Mouse (Mus musculus): Measurements from ENCODE around the gene Spink4. TPM values are rescaled to one million over a fixed set of nuclear protein-coding genes. Genes with fewer than 3 reads are reported as not detected.

Gene Spink4
- total and polyA plus RNA-seq, 3 experiments: 0.19 to 1.4 TPM; not detected in 1

- Histone ChIP-seq H3K4me3 (ENCODE audit: control insufficient read depth in 1 of 2, insufficient read depth in 1 of 2, low read depth in 2 of 2, low read length in 2 of 2) (no peak overlapping the region), H3K27ac (ENCODE audit: control insufficient read depth, low read depth, low read length) (no peak overlapping the region; the same call in 1 of the 2 replicates), H3K36me3 (ENCODE audit: control insufficient read depth in 1 of 2, insufficient read depth in 2 of 2, low read length in 2 of 2) (no peaks in the 10 kb centered on the region), H3K9me3 (replicated peaks; ENCODE audit: insufficient read depth, low read length) (no peaks in the 10 kb centered on the region), H3K27me3 (ENCODE audit: control insufficient read depth in 1 of 2, insufficient read depth in 2 of 2, low read length in 2 of 2) (no peaks in the 10 kb centered on the region), H3K9ac (ENCODE audit: control insufficient read depth, low read depth, low read length, poor library complexity, severe bottlenecking) (no peak overlapping the region), H3K79me2 (ENCODE audit: control insufficient read depth, insufficient read depth, low read length, poor library complexity) (no peaks in the 10 kb centered on the region), H3K4me1 (ENCODE audit: control insufficient read depth in 1 of 2, insufficient read depth in 2 of 2, low read length in 2 of 2) (no peaks in the 10 kb centered on the region; a peak in 1 of 4 replicates)
- DNase-seq (ENCODE audit: low read depth, low spot score): peak; percentile 54
- peak; percentile 15 to 49; a peak in 3 of 4 replicates for TF ChIP-seq EP300 (IDR thresholded peaks at IDR 0.05; ENCODE audit: low read depth in 1 of 2, low read length in 2 of 2)
- TF ChIP-seq MAX (IDR thresholded peaks at IDR 0.05; ENCODE audit: low read length): no peak
- peak; percentile 90 for TF ChIP-seq TAL1 (IDR thresholded peaks at IDR 0.05; ENCODE audit: low read length)
- TF ChIP-seq SIN3A (IDR thresholded peaks at IDR 0.05; ENCODE audit: low read length): no peak
- TF ChIP-seq GATA1 (IDR thresholded peaks at IDR 0.05; ENCODE audit: low read depth, low read length): peak; percentile 32; the same call in 1 of the 2 replicates
- no peak for TF ChIP-seq RAD21 (IDR thresholded peaks at IDR 0.05; ENCODE audit: low read depth, low read length)
- TF ChIP-seq POLR2AphosphoS5 (IDR thresholded peaks at IDR 0.05; ENCODE audit: borderline replicate concordance, low read depth, low read length): no peak
- peak; percentile 53 for TF ChIP-seq TCF12 (IDR thresholded peaks at IDR 0.05; ENCODE audit: low read depth, low read length)
- TF ChIP-seq ETS1 (IDR thresholded peaks at IDR 0.05; ENCODE audit: low read depth, low read length): peak; percentile 52
Measured at GRCm38 (mm10) chr4:40900071-40900470, 19.8 kb upstream of the Spink4 start.

GRCm38 (mm10) chr4:40900612-40901011 is 19.2 kb upstream of the Spink4 start:
- no peaks in the 10 kb centered on the region; a peak in 1 of 4 replicates for H3K4me1 ChIP-seq (ENCODE audit: control insufficient read depth in 1 of 2, insufficient read depth in 2 of 2, low read length in 2 of 2)
- H3K79me2 ChIP-seq (ENCODE audit: control insufficient read depth, insufficient read depth, low read length, poor library complexity): no peaks in the 10 kb centered on the region
- no peak overlapping the region for H3K4me3 ChIP-seq (ENCODE audit: control insufficient read depth in 1 of 2, insufficient read depth in 1 of 2, low read depth in 2 of 2, low read length in 2 of 2)
- no peaks in the 10 kb centered on the region for H3K9me3 ChIP-seq (replicated peaks; ENCODE audit: insufficient read depth, low read length)
- H3K36me3 ChIP-seq (ENCODE audit: control insufficient read depth in 1 of 2, insufficient read depth in 2 of 2, low read length in 2 of 2): no peaks in the 10 kb centered on the region
- H3K27me3 ChIP-seq (ENCODE audit: control insufficient read depth in 1 of 2, insufficient read depth in 2 of 2, low read length in 2 of 2): no peaks in the 10 kb centered on the region
- no peak for DNase-seq (ENCODE audit: low read depth, low spot score)
- no peak overlapping the region for H3K9ac ChIP-seq (ENCODE audit: control insufficient read depth, low read depth, low read length, poor library complexity, severe bottlenecking)
- TF ChIP-seq POLR2A (IDR thresholded peaks at IDR 0.05; ENCODE audit: control insufficient read depth in 1 of 2, insufficient read depth in 1 of 2, low read depth in 1 of 2, low read length in 2 of 2, poor library complexity in 1 of 2) (no peak), ELF1 (IDR thresholded peaks at IDR 0.05; ENCODE audit: low read depth, low read length) (no peak), CHD1 (IDR thresholded peaks at IDR 0.05; ENCODE audit: low read depth, low read length) (no peak), MAFK (IDR thresholded peaks at IDR 0.05; ENCODE audit: borderline replicate concordance, low read depth, low read length) (no peak), BHLHE40 (IDR thresholded peaks at IDR 0.05; ENCODE audit: borderline replicate concordance, low read depth, low read length) (no peak), EP300 (IDR thresholded peaks at IDR 0.05; ENCODE audit: low read depth in 1 of 2, low read length in 2 of 2) (no peak), ETS1 (IDR thresholded peaks at IDR 0.05; ENCODE audit: low read depth, low read length) (no peak), GABPA (IDR thresholded peaks at IDR 0.05; ENCODE audit: low read depth, low read length) (no peak), SIN3A (IDR thresholded peaks at IDR 0.05; ENCODE audit: low read length) (no peak), TAL1 (IDR thresholded peaks at IDR 0.05; ENCODE audit: low read length) (no peak), ZKSCAN1 (IDR thresholded peaks at IDR 0.05; ENCODE audit: low read depth, low read length) (no peak), UBTF (IDR thresholded peaks at IDR 0.05; ENCODE audit: borderline replicate concordance, insufficient read depth, low read depth, low read length) (no peak), SMC3 (IDR thresholded peaks at IDR 0.05; ENCODE audit: low read depth, low read length) (no peak), MYB (IDR thresholded peaks at IDR 0.05; ENCODE audit: low read depth, low read length) (no peak), NELFE (IDR thresholded peaks at IDR 0.05; ENCODE audit: low read depth, low read length) (no peak), RCOR1 (IDR thresholded peaks at IDR 0.05; ENCODE audit: low read depth, low read length) (no peak), CHD2 (IDR thresholded peaks at IDR 0.05; ENCODE audit: low read length) (no peak), HCFC1 (IDR thresholded peaks at IDR 0.05; ENCODE audit: low read depth, low read length) (no peak)
- no peak overlapping the region for H3K27ac ChIP-seq (ENCODE audit: control insufficient read depth, low read depth, low read length)
